Mouse (Mus musculus) regulatory T cell (primary cell): ENCODE measurements around the gene Rbm19.
"Not testable (repeated sequence)": the region's sequence is repeated elsewhere in the genome, so short reads cannot be mapped to it uniquely, and the experiment has no call there.

ENCODE experiments used
- in situ Hi-C: fragments of 300-600 bp; cut with MboI, MseI; formaldehyde crosslinking; loops from one replicate; pipeline ENCODE4 v1.15.1; 2025; ENCODE audit warnings: high pct_unique_total_duplicates

The Rbm19 gene

GRCm38 (mm10) chr5:120116261-120117050 lies at the start of gene Rbm19:
TSS of gene Rbm19 (plus strand) at chr5:120116465.
- in situ Hi-C loops: no loop called here

GRCm38 (mm10) chr5:120067266-120067665 lies 49.0 kb upstream of the Rbm19 start:
- in situ Hi-C loops: no loop called here

GRCm38 (mm10) chr5:120074101-120074500 lies 42.2 kb upstream of the Rbm19 start:
- in situ Hi-C loops: no loop called here

GRCm38 (mm10) chr5:120080027-120080426 lies 36.2 kb upstream of the Rbm19 start:
- in situ Hi-C loops: no loop called here

DNA sequence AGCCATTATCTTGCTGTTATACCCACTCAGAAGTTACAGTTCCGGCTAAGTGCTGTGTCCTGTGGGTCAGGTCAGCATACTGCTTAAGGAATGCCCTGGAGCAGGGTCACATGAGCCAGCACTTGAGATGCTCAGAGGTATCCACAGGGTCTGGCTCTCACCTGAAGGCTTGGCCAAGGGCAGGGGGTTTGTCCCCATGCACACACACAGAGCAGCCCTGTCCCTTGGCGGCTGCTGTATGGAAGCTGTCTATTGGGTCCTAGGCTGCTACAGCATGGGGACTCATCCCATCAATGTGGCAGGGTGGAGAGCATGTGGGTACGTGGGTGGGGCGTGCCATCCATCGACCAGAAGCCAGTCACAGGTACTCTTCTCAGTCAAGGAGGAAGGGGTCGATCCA lies 35.8 kb upstream of the Rbm19 start:
- in situ Hi-C loops: no loop called here

- in situ Hi-C loops: no loop called here
These were observed 27.7 kb upstream of the Rbm19 start for GRCm38 (mm10) chr5:120088561-120088960.

DNA sequence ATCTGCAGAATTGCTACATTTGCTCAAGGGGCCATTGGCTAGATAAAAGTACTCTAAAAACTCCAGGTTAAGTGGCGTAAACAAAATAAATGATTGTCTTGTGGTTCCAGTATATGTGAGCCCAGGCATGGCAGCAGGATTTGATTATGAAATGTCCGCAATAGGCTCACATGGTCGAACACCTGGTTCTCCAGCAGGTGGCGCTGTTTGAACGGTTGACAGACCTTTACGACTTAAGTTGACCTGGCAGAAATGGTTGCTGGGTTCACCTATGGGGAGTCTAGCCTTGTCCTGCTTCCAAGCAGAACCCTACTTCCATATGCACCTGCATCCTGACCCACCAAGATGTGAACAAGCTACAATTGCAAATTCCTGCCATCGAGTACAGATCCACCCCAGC lies 21.7 kb upstream of the Rbm19 start:
- in situ Hi-C loops: loop anchor here (5.0 to 10.0 kb wide), 2 partner anchors 312 to 350 kb away; no protein-coding TSS in a partner anchor

GRCm38 (mm10) chr5:120097042-120097441 lies 19.2 kb upstream of the Rbm19 start:
- in situ Hi-C loops: loop anchor here (10.0 kb wide), 1 partner anchor 352 kb away; no protein-coding TSS in a partner anchor

DNA sequence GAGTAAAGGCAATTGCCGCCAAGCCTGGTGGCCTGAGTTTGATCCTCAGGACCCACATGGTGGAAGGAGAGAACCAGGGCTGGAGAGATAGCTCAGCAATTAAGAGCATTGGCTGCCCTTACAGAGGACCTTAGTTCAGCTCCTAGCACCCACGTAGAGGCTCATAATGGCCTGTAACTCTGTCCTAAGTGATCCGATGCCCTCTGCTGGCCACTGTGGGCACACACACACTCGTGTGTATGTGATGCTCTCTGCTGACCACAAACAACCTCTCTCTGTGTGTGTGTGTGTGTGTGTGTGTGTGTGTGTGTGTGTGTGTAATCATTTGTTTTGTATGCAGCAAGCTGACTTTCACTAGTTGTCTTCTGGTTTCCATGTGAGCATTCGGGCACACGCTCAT lies 15.5 kb upstream of the Rbm19 start:
- in situ Hi-C loops: no loop called here

- in situ Hi-C loops: no loop called here
These were observed 14.2 kb upstream of the Rbm19 start for GRCm38 (mm10) chr5:120102097-120102496.

- in situ Hi-C loops: no loop called here
These were observed 13.5 kb upstream of the Rbm19 start for GRCm38 (mm10) chr5:120102732-120103131.

DNA sequence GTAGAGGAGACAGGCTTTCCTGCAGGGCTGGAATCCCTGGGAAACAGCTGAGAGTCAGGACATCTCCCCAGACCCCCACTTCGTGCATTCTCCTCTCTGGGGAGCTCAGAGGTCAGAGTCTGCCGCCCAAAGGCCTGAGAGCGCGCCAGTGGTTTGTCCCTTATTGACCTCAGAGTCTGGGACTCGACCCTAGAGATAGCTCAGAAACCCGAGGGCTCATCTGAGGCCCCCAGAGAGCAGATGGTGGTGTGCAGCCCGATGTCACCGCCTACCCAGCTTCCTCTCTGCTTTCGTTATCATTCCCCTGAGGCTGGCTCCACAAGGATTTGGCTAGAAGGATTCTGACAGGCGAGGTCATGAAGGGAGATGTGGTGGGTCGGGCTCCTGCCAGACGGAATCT lies 12.8 kb upstream of the Rbm19 start:
- in situ Hi-C loops: no loop called here

DNA sequence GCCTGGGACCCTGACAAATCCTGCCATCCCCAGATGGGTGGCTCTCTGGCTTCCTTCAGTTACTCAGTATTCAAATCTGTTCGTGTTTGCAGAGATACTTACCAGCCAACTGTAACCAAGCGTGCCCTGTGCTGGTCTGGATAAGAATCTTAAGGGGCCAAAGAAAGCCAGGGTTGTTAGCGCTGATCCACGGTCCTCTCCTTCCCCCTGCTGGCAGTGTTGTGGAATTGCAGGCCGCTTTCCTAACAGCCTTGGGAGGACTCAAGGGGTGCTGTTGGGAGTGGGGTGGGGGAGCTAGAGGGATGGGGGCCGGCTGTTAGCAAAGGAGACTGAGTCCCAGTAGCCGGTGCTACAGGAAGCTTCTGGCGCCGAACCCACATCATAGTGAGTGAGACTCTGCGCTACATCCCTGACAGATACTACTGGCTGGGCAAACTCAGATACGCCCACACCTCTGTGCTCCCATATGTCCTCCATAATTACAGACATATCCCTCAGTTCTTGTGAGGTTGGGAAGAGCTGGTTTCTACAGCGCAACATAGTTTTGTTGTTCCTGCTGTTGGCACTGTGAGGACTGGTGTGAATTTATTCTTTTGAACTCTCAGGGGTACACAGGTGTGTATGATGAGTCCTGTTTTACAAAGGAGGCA lies 9.7 kb upstream of the Rbm19 start:
- in situ Hi-C loops: no loop called here

DNA sequence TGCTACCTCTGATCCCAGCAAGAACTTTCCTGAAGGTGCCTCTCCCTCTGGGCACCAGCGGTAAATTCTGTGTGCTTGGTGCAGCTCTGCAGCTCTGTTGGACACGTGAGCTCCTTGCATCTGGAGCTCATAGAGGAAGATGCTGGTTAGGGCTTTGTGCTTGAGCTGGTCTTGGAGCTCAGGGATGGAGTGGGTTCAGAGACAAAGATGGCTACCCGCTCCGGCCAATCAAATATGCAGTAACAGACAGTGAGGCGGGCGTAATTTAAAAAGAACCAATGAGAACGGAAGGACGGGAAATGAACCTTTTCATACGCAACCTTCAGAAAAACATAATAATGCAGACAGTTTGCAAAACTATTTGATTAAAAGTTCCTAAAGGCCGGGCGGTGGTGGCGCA lies 1.9 kb upstream of the Rbm19 start:
- in situ Hi-C loops: no loop called here

GRCm38 (mm10) chr5:120117161-120117560 lies 896 bp downstream of the Rbm19 start:
- in situ Hi-C loops: not testable (repeated sequence)

DNA sequence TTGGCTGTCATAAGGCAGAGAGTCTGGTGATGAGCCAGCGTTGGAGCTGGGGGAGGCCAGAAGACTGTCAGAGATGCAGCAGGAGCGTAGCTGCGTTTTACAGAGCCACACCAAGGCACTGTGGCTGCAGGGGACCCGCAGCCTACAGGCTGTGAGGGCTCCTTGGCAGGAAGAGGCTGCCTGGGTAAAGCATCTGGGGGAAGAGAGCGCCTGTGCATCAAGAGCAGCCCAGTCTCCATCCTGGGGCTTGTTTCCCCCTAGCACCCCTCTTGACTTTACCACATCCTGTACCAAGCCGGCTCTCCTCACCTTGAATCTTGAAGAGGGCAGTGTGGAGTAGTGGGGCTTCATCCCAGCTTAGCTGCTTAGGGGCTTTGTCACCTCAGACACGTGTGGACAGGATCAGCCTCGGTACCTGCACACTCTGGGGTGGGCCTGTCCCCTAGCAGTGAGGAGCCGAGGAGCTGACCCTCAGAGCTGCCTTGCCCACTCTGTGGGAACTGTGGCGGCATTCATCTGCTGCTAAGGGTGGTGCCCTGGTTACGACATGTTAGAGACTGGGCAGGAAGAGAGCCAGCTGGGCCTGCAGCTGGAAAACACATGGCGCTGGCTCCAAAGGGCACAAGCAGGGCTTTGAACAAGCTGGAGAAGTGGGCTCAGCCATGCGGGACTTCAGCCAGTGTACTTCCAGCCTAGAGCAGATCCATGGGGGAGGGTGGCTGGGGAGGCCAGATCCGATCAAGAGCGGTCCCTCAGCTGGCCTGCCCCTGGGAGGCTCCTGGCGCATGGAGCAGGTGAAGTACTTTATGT lies 8.8 kb downstream of the Rbm19 start:
- in situ Hi-C loops: loop anchor here (10.0 kb wide), 1 partner anchor 1880 kb away; the partner anchor contains the start of genes 2410131K14Rik and Rnft2

GRCm38 (mm10) chr5:120127641-120128040 lies 11.4 kb downstream of the Rbm19 start:
- in situ Hi-C loops: loop anchor here (10.0 kb wide), 1 partner anchor 1883 kb away; the partner anchor contains the start of genes 2410131K14Rik and Rnft2

- in situ Hi-C loops: loop anchor here (10.0 kb wide), 1 partner anchor 1884 kb away; the partner anchor contains the start of genes 2410131K14Rik and Rnft2
These were observed 12.2 kb downstream of the Rbm19 start for GRCm38 (mm10) chr5:120128511-120128910.

GRCm38 (mm10) chr5:120129070-120129469 lies 12.8 kb downstream of the Rbm19 start:
- in situ Hi-C loops: loop anchor here (10.0 kb wide), 1 partner anchor 1884 kb away; the partner anchor contains the start of genes 2410131K14Rik and Rnft2

GRCm38 (mm10) chr5:120129761-120130160 lies 13.5 kb downstream of the Rbm19 start:
- in situ Hi-C loops: loop anchor here (10.0 kb wide), 1 partner anchor 1885 kb away; the partner anchor contains the start of genes 2410131K14Rik and Rnft2

DNA sequence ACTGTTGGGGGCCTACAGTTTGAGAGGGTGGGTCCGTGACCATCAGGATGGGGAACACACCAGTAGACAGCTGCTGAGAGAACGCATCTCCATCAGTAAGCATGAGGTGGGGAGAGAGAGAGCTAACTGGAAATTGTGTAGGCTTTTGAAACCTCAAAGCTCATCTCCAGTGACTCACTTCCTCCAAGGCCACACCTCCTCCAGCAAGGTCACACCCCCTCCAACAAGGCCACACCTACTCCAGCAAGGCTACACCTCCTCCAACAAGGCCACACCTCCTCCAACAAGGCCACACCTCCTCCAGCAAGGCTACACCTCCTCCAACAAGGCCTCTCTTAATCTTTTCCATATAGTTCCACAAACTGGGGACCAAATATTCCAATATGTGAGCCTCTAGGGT lies 13.9 kb downstream of the Rbm19 start:
- in situ Hi-C loops: no loop called here

GRCm38 (mm10) chr5:120131600-120131999 lies 15.3 kb downstream of the Rbm19 start:
- in situ Hi-C loops: no loop called here
